Comparison of ENCODE assay signal across 15 mouse cellular contexts in genomic region chr9:107285009-107285408, GRCm38 (mm10). TPM values are rescaled to one million over a fixed set of nuclear protein-coding genes. Genes with fewer than 3 reads are reported as not detected.
A peak's percentile ranks its signal among the peaks of the same experiment; 100 is the strongest.
DNase-seq lines count a peak whose midpoint lies in the region; ATAC-seq and TF ChIP-seq lines count a peak whose summit lies in the region.
"Had no signal": no experiment of that assay in that cellular context is flagged by ENCODE, and none has a peak within 500 bp of the region (broad histone marks: within the 10 kb centered on the region; RNA-seq: fewer than 3 reads in every experiment).

No protein-coding gene starts in this region.

- H3K9me3 ChIP-seq in hindbrain, embryonic 10.5 days: no peaks in the 10 kb centered on the region
- no peaks in the 10 kb centered on the region for H3K9me3 ChIP-seq in hindbrain, postnatal 0 days (ENCODE audit: low read length)
- no peaks in the 10 kb centered on the region for H3K9me3 ChIP-seq in midbrain, embryonic 10.5 days (replicated peaks)
- H3K9me3 ChIP-seq: embryonic facial prominence, embryonic 15.5 days; limb, embryonic 12.5 days; midbrain, embryonic 13.5 days had no signal

- intact Hi-C loops in left cerebral cortex, postnatal 36 days (cut with DNase I): loop anchor here (10.0 kb wide), 1 partner anchor 600 kb away; the partner anchor contains the start of gene Tex264

- H3K27ac ChIP-seq in hindbrain, embryonic 10.5 days: no peak overlapping the region
- H3K27ac ChIP-seq in hindbrain, postnatal 0 days: no peak overlapping the region
- no peak overlapping the region for H3K27ac ChIP-seq in midbrain, embryonic 10.5 days (replicated peaks)
- H3K27ac ChIP-seq: embryonic facial prominence, embryonic 15.5 days; kidney, postnatal 0 days; limb, embryonic 12.5 days; midbrain, embryonic 13.5 days had no signal

- H3K4me3 ChIP-seq in hindbrain, embryonic 10.5 days: no peak overlapping the region
- no peak overlapping the region for H3K4me3 ChIP-seq in hindbrain, postnatal 0 days (ENCODE audit: low read length)
- no peak overlapping the region for H3K4me3 ChIP-seq in midbrain, embryonic 10.5 days
- H3K4me3 ChIP-seq: embryonic facial prominence, embryonic 15.5 days; limb, embryonic 12.5 days; midbrain, embryonic 13.5 days had no signal

- H3K36me3 ChIP-seq in hindbrain, embryonic 10.5 days: no peaks in the 10 kb centered on the region
- no peaks in the 10 kb centered on the region for H3K36me3 ChIP-seq in hindbrain, postnatal 0 days (ENCODE audit: insufficient read depth, low read length)
- no peaks in the 10 kb centered on the region for H3K36me3 ChIP-seq in midbrain, embryonic 10.5 days
- H3K36me3 ChIP-seq: embryonic facial prominence, embryonic 15.5 days; limb, embryonic 12.5 days; midbrain, embryonic 13.5 days had no signal

- H3K27me3 ChIP-seq in hindbrain, embryonic 10.5 days (ENCODE audit: insufficient read depth, poor library complexity, severe bottlenecking): peaks cover 22% of the 10 kb centered on the region
- peaks cover 5% of the 10 kb centered on the region; the same call in 1 of the 2 replicates for H3K27me3 ChIP-seq in hindbrain, postnatal 0 days (ENCODE audit: insufficient read depth, low read length)
- peaks cover 22% of the 10 kb centered on the region for H3K27me3 ChIP-seq in midbrain, embryonic 10.5 days (ENCODE audit: low read depth, poor library complexity, severe bottlenecking)
- H3K27me3 ChIP-seq: embryonic facial prominence, embryonic 15.5 days had no signal

- H3K4me2 ChIP-seq in hindbrain, postnatal 0 days (ENCODE audit: low read depth, low read length): no peak overlapping the region
- H3K4me2 ChIP-seq: embryonic facial prominence, embryonic 15.5 days; limb, embryonic 12.5 days; midbrain, embryonic 13.5 days had no signal

- ATAC-seq in hindbrain, postnatal 0 days: no peak
- ATAC-seq in hematopoietic stem cell, adult 5-6 weeks (replicated peaks in 1 of 2; ENCODE audit: insufficient read depth in 1 of 2, low FRiP score in 2 of 2, low TSS enrichment in 1 of 2, low read depth in 1 of 2, poor library complexity in 2 of 2, severe bottlenecking in 2 of 2): peak; percentile 12 to 23; a peak in 1 of 4 replicates
- ATAC-seq: midbrain, embryonic 13.5 days had no signal

- peaks cover 50% of the 10 kb centered on the region for H3K4me1 ChIP-seq in hindbrain, embryonic 10.5 days (replicated peaks)
- H3K4me1 ChIP-seq in hindbrain, postnatal 0 days (ENCODE audit: insufficient read depth, low read length): peaks cover 10% of the 10 kb centered on the region; the same call in 1 of the 2 replicates
- H3K4me1 ChIP-seq in midbrain, embryonic 10.5 days: peaks cover 29% of the 10 kb centered on the region

- DNase-seq in hindbrain, embryonic 10.5 days (ENCODE audit: low spot score): peak; percentile 33
- DNase-seq in hindbrain, postnatal 0 days (ENCODE audit: low spot score): no peak
- DNase-seq in B cell, adult 2 months: peak; percentile 35 to 45
- DNase-seq in lung, postnatal 10 days: peak; percentile 48
- DNase-seq in midbrain, embryonic 10.5 days (ENCODE audit: low spot score): no peak
- no peak for DNase-seq in left cerebral cortex, postnatal 36 days (ENCODE audit: low spot score in 2 of 2)
- no peak for DNase-seq in gastrocnemius, postnatal 25 days
- DNase-seq: adrenal gland, adult 8-10 months; cerebellum, adult 18-20 months; gastrocnemius, postnatal 14 days had no signal

- 23% methylated on average over 3 of the region's 3 CpGs for WGBS in hindbrain, embryonic 10.5 days
- 15% methylated on average over 3 of the region's 3 CpGs for WGBS in hindbrain, postnatal 0 days
- 26% methylated on average over 3 of the region's 3 CpGs for WGBS in midbrain, embryonic 10.5 days

- no peak for TF ChIP-seq CTCF in hindbrain, postnatal 0 days (IDR thresholded peaks at IDR 0.05; ENCODE audit: low read depth)

- no peak overlapping the region for H3K9ac ChIP-seq in hindbrain, postnatal 0 days (replicated peaks; ENCODE audit: low read length)
- H3K9ac ChIP-seq: embryonic facial prominence, embryonic 15.5 days; limb, embryonic 12.5 days; midbrain, embryonic 13.5 days had no signal

RNA-seq across cellular contexts. Expression of gene Mapkapk3, which starts 4.7 kb away (rescaled TPM):
- 4.9 and 5.1 TPM in 2 replicates for polyA plus RNA-seq in hindbrain, embryonic 10.5 days (2016; fragmentation: Nextera tagmentation; extraction: Ambion mirVana)
- 3.5 and 3.8 TPM in 2 replicates for total RNA-seq in hindbrain, postnatal 0 days (2014; rRNA removed)
- 2.6 and 3.0 TPM in 2 replicates for polyA plus RNA-seq in hindbrain, postnatal 0 days (2015; fragmentation: Nextera tagmentation; extraction: Ambion mirVana)
- 62.0 and 62.6 TPM in 2 replicates for total RNA-seq in hematopoietic stem cell, adult 5-6 weeks (2017)
- polyA plus RNA-seq in midbrain, embryonic 10.5 days (2016; fragmentation: Nextera tagmentation; extraction: Ambion mirVana): 3.9 and 4.9 TPM in 2 replicates
- total RNA-seq in left cerebral cortex, postnatal 36 days (2021): 1 to 10 TPM; 2.9 to 4.5 TPM
- total RNA-seq in gastrocnemius, postnatal 25 days (2021): 10 to 100 TPM; 27.7 to 32.1 TPM

RNA-seq across cellular contexts. Expression of gene Cish, which starts 10.8 kb away (rescaled TPM):
- 8.8 and 9.7 TPM in 2 replicates for polyA plus RNA-seq in hindbrain, embryonic 10.5 days (2016; fragmentation: Nextera tagmentation; extraction: Ambion mirVana)
- 2.8 and 5.3 TPM in 2 replicates for total RNA-seq in hindbrain, postnatal 0 days (2014; rRNA removed)
- polyA plus RNA-seq in hindbrain, postnatal 0 days (2015; fragmentation: Nextera tagmentation; extraction: Ambion mirVana): 8.6 and 8.8 TPM in 2 replicates
- total RNA-seq in hematopoietic stem cell, adult 5-6 weeks (2017): 1.4 and 3.5 TPM in 2 replicates
- 7.3 and 7.5 TPM in 2 replicates for polyA plus RNA-seq in midbrain, embryonic 10.5 days (2016; fragmentation: Nextera tagmentation; extraction: Ambion mirVana)
- 10 to 100 TPM in 1 of 2 experiments, 1 to 10 TPM in 1; 4.8 to 11.0 TPM for total RNA-seq in left cerebral cortex, postnatal 36 days (2021)
- 100 to 1,000 TPM in 1 of 2 experiments, 1 to 10 TPM in 1; 2.3 to 100 TPM for total RNA-seq in gastrocnemius, postnatal 25 days (2021)

RNA-seq across cellular contexts. Expression of gene Hemk1, which starts 53.1 kb away (rescaled TPM):
- polyA plus RNA-seq in hindbrain, embryonic 10.5 days (2016; fragmentation: Nextera tagmentation; extraction: Ambion mirVana): 12.1 and 13.4 TPM in 2 replicates
- 14.8 and 18.1 TPM in 2 replicates for total RNA-seq in hindbrain, postnatal 0 days (2014; rRNA removed)
- 13.6 and 16.4 TPM in 2 replicates for polyA plus RNA-seq in hindbrain, postnatal 0 days (2015; fragmentation: Nextera tagmentation; extraction: Ambion mirVana)
- 11.5 and 37.2 TPM in 2 replicates for total RNA-seq in hematopoietic stem cell, adult 5-6 weeks (2017)
- polyA plus RNA-seq in midbrain, embryonic 10.5 days (2016; fragmentation: Nextera tagmentation; extraction: Ambion mirVana): 13.5 and 15.2 TPM in 2 replicates
- 10 to 100 TPM; 13.3 to 18.0 TPM for total RNA-seq in left cerebral cortex, postnatal 36 days (2021)
- total RNA-seq in gastrocnemius, postnatal 25 days (2021): 10 to 100 TPM; 12.8 to 15.7 TPM

RNA-seq across cellular contexts. Expression of gene Dock3, which starts 53.3 kb away (rescaled TPM):
- polyA plus RNA-seq in hindbrain, embryonic 10.5 days (2016; fragmentation: Nextera tagmentation; extraction: Ambion mirVana): 4.8 and 5.1 TPM in 2 replicates
- 43.4 and 52.4 TPM in 2 replicates for total RNA-seq in hindbrain, postnatal 0 days (2014; rRNA removed)
- polyA plus RNA-seq in hindbrain, postnatal 0 days (2015; fragmentation: Nextera tagmentation; extraction: Ambion mirVana): 21.6 and 23.9 TPM in 2 replicates
- total RNA-seq in hematopoietic stem cell, adult 5-6 weeks (2017): 2.6 and 8.9 TPM in 2 replicates
- polyA plus RNA-seq in midbrain, embryonic 10.5 days (2016; fragmentation: Nextera tagmentation; extraction: Ambion mirVana): 4.2 and 4.4 TPM in 2 replicates
- total RNA-seq in left cerebral cortex, postnatal 36 days (2021): 100 to 1,000 TPM; 209 to 235 TPM
- total RNA-seq in gastrocnemius, postnatal 25 days (2021): under 1 TPM in 1 of 2 experiments, not detected in 1; 0.13 TPM
- total RNA-seq: gastrocnemius, postnatal 14 days had no signal

RNA-seq across cellular contexts. Expression of gene 6430571L13Rik, which starts 55.4 kb away (rescaled TPM):
- polyA plus RNA-seq in hindbrain, embryonic 10.5 days (2016; fragmentation: Nextera tagmentation; extraction: Ambion mirVana): 1.4 and 2.6 TPM in 2 replicates
- total RNA-seq in hindbrain, postnatal 0 days (2014; rRNA removed): 12.5 and 27.7 TPM in 2 replicates
- 10.9 and 11.2 TPM in 2 replicates for polyA plus RNA-seq in hindbrain, postnatal 0 days (2015; fragmentation: Nextera tagmentation; extraction: Ambion mirVana)
- 0.25 and 0.50 TPM in 2 replicates for total RNA-seq in hematopoietic stem cell, adult 5-6 weeks (2017)
- 1.8 and 2.5 TPM in 2 replicates for polyA plus RNA-seq in midbrain, embryonic 10.5 days (2016; fragmentation: Nextera tagmentation; extraction: Ambion mirVana)
- total RNA-seq in left cerebral cortex, postnatal 36 days (2021): 1 to 10 TPM; 4.6 to 5.0 TPM
- total RNA-seq in gastrocnemius, postnatal 25 days (2021): 10 to 100 TPM; 34.1 to 44.0 TPM

Comparison
In these comparisons a context has a peak if more than half of its experiments do, and no peak if none do; other contexts are left out.
1. DNase-seq: peak in hindbrain, embryonic 10.5 days (single experiment), B cell, adult 2 months (2 of 2) and lung, postnatal 10 days (single experiment); none in hindbrain, postnatal 0 days (single experiment), midbrain, embryonic 10.5 days (single experiment), left cerebral cortex, postnatal 36 days (0 of 2) and gastrocnemius, postnatal 25 days (single experiment).